Mouse (Mus musculus): ENCODE measurements around the gene Ddx31.

GRCm38 (mm10) chr2:28905561-28905960, 65.4 kb downstream of the Ddx31 start:
- no peak for TF ChIP-seq MAX (IDR thresholded peaks at IDR 0.05; ENCODE audit: low read depth)
- no peak for TF ChIP-seq POLR2A (IDR thresholded peaks at IDR 0.05; ENCODE audit: insufficient read length, low read depth)
- TF ChIP-seq USF1 (IDR thresholded peaks at IDR 0.05; ENCODE audit: low read depth) = no peak
- no peak for TF ChIP-seq E2F4 (IDR thresholded peaks at IDR 0.05; ENCODE audit: insufficient read depth)
- TF ChIP-seq TCF12 (IDR thresholded peaks at IDR 0.05; ENCODE audit: insufficient read depth, poor library complexity, severe bottlenecking) = no peak
- TF ChIP-seq SRF (IDR thresholded peaks at IDR 0.05; ENCODE audit: control insufficient read depth, insufficient read length, low read depth) = no peak
- no peak for TF ChIP-seq MYOG (IDR thresholded peaks at IDR 0.05; ENCODE audit: control insufficient read depth in 1 of 3, insufficient read depth in 1 of 3, insufficient read length in 2 of 3, low read depth in 2 of 3)
- TF ChIP-seq REST (IDR thresholded peaks at IDR 0.05; ENCODE audit: insufficient read depth, insufficient read length) = no peak
- TF ChIP-seq MYOD1 (IDR thresholded peaks at IDR 0.05; ENCODE audit: control insufficient read depth in 1 of 3, insufficient read length in 2 of 3, low read depth in 2 of 3) = peak in 2 of 3 experiments; percentile 17 to 36
- TF ChIP-seq CEBPB (IDR thresholded peaks at IDR 0.05; ENCODE audit: insufficient read depth, poor library complexity, severe bottlenecking) = no peak
- no peak for TF ChIP-seq POLR2AphosphoS2 (IDR thresholded peaks at IDR 0.05; ENCODE audit: insufficient read length, low read depth)
- no peak for TF ChIP-seq TCF3 (IDR thresholded peaks at IDR 0.05; ENCODE audit: insufficient read length, low read depth)

All from myocyte (in vitro differentiated cells).